Mouse (Mus musculus): ENCODE measurements at regions not wholly inside any gene's neighbourhood (a gene's known extent, or its start where the extent isn't known, plus 50 kb on each side); places are given as distances from the start of the nearest gene placed in this dataset.
A peak's percentile ranks its signal among the peaks of the same experiment; 100 is the strongest.

- Histone ChIP-seq H3K79me2 (replicated peaks; ENCODE audit: control insufficient read depth, extremely low read depth, insufficient read depth, poor library complexity, severe bottlenecking) (no peaks in the 10 kb centered on the region), H3K4me3 (replicated peaks in 1 of 3; ENCODE audit: low read depth in 2 of 3, low read length in 2 of 3, poor library complexity in 1 of 3) (no peak overlapping the region), H3K36me3 (replicated peaks in 1 of 2; ENCODE audit: control insufficient read depth in 1 of 2, insufficient read depth in 1 of 2, low read length in 1 of 2) (no peaks in the 10 kb centered on the region), H3K4me2 (ENCODE audit: insufficient read depth, low read depth, poor library complexity, severe bottlenecking) (no peak overlapping the region), H3K4me1 (ENCODE audit: control insufficient read depth in 1 of 2, insufficient read depth in 2 of 2) (peaks cover 19 to 39% of the 10 kb centered on the region in 2 experiments), H3K9me3 (replicated peaks; ENCODE audit: low read length) (peaks cover 10% of the 10 kb centered on the region), H3K27me3 (replicated peaks) (peaks cover 1% of the 10 kb centered on the region), H3K9ac (ENCODE audit: insufficient read depth, low read depth) (no peak overlapping the region), H3K27ac (ENCODE audit: insufficient read depth, low read depth) (no peak overlapping the region)
- dilution Hi-C loops (cut with MboI; ENCODE audit: extremely low pct_ligation_motif_present, extremely low pct_unique_long_range_greater_than_20kb, low sequenced_read_pairs) (no loop called here), in situ Hi-C loops (cut with MboI; ENCODE audit: low pct_ligation_motif_present, low pct_unique_long_range_greater_than_20kb, low sequenced_read_pairs) (no loop called here)
- TF ChIP-seq GABPA (IDR thresholded peaks at IDR 0.05; ENCODE audit: insufficient replicate concordance, low read depth, low read length) (no peak), JUN (IDR thresholded peaks at IDR 0.05; ENCODE audit: insufficient read depth, low read depth, low read length) (no peak), TBP (conservative IDR thresholded peaks at IDR 0.05; ENCODE audit: low read depth, low read length) (no peak), EP300 (IDR thresholded peaks at IDR 0.05; ENCODE audit: low read length) (no peak), USF2 (conservative IDR thresholded peaks at IDR 0.05; ENCODE audit: low read depth, low read length) (no peak)
- no peak for DNase-seq (ENCODE audit: extremely low read depth)
These were observed 105.2 kb upstream of the Tle3 start for GRCm38 (mm10) chr9:61266992-61267391.

GRCm38 (mm10) chr9:61267541-61267940 is 104.6 kb upstream of the Tle3 start:
- no peak overlapping the region for H3K27ac ChIP-seq (ENCODE audit: insufficient read depth, low read depth)
- H3K4me3 ChIP-seq (replicated peaks in 1 of 3; ENCODE audit: low read depth in 2 of 3, low read length in 2 of 3, poor library complexity in 1 of 3), result no peak overlapping the region
- no peak overlapping the region for H3K4me2 ChIP-seq (ENCODE audit: insufficient read depth, low read depth, poor library complexity, severe bottlenecking)
- no peaks in the 10 kb centered on the region for H3K36me3 ChIP-seq (replicated peaks in 1 of 2; ENCODE audit: control insufficient read depth in 1 of 2, insufficient read depth in 1 of 2, low read length in 1 of 2)
- H3K27me3 ChIP-seq (replicated peaks), result peaks cover 1% of the 10 kb centered on the region
- peak; percentile 75 for DNase-seq (ENCODE audit: extremely low read depth)
- peaks cover 10% of the 10 kb centered on the region for H3K9me3 ChIP-seq (replicated peaks; ENCODE audit: low read length)
- H3K79me2 ChIP-seq (replicated peaks; ENCODE audit: control insufficient read depth, extremely low read depth, insufficient read depth, poor library complexity, severe bottlenecking), result no peaks in the 10 kb centered on the region
- in situ Hi-C loops (cut with MboI; ENCODE audit: low pct_ligation_motif_present, low pct_unique_long_range_greater_than_20kb, low sequenced_read_pairs) (no loop called here), dilution Hi-C loops (cut with MboI; ENCODE audit: extremely low pct_ligation_motif_present, extremely low pct_unique_long_range_greater_than_20kb, low sequenced_read_pairs) (no loop called here)
- peaks cover 19 to 39% of the 10 kb centered on the region in 2 experiments for H3K4me1 ChIP-seq (ENCODE audit: control insufficient read depth in 1 of 2, insufficient read depth in 2 of 2)
- TF ChIP-seq JUN (IDR thresholded peaks at IDR 0.05; ENCODE audit: insufficient read depth, low read depth, low read length), result no peak
- no peak for TF ChIP-seq SIN3A (IDR thresholded peaks at IDR 0.05; ENCODE audit: low read length)
- TF ChIP-seq MAZ (IDR thresholded peaks at IDR 0.05; ENCODE audit: low read depth, low read length), result no peak
- TF ChIP-seq TBP (conservative IDR thresholded peaks at IDR 0.05; ENCODE audit: low read depth, low read length), result no peak
- no peak for TF ChIP-seq MEF2A (IDR thresholded peaks at IDR 0.05; ENCODE audit: borderline replicate concordance, low read depth, low read length)
- no peak for TF ChIP-seq PAX5 (IDR thresholded peaks at IDR 0.05; ENCODE audit: low read length)
- no peak for TF ChIP-seq KAT2A (IDR thresholded peaks at IDR 0.05; ENCODE audit: insufficient replicate concordance, low read length)
- TF ChIP-seq HCFC1 (IDR thresholded peaks at IDR 0.05; ENCODE audit: low read depth, low read length), result no peak
- TF ChIP-seq IRF4 (IDR thresholded peaks at IDR 0.05; ENCODE audit: low read depth, low read length), result no peak
- TF ChIP-seq TCF12 (IDR thresholded peaks at IDR 0.05; ENCODE audit: low read depth, low read length), result no peak
- no peak for TF ChIP-seq ZC3H11A (IDR thresholded peaks at IDR 0.05; ENCODE audit: low read depth, low read length)
- TF ChIP-seq POLR2AphosphoS2 (IDR thresholded peaks at IDR 0.05; ENCODE audit: low read depth, low read length), result no peak
- no peak for TF ChIP-seq NRF1 (IDR thresholded peaks at IDR 0.05; ENCODE audit: low read depth, low read length)
- TF ChIP-seq EP300 (IDR thresholded peaks at IDR 0.05; ENCODE audit: low read length), result no peak
- no peak for TF ChIP-seq ZKSCAN1 (IDR thresholded peaks at IDR 0.05; ENCODE audit: borderline replicate concordance, low read depth, low read length)
- TF ChIP-seq CHD1 (IDR thresholded peaks at IDR 0.05; ENCODE audit: low read depth, low read length), result no peak
- no peak for TF ChIP-seq UBTF (IDR thresholded peaks at IDR 0.05; ENCODE audit: low read depth, low read length)
- TF ChIP-seq ZMIZ1 (IDR thresholded peaks at IDR 0.05; ENCODE audit: low read depth, low read length), result no peak
- no peak overlapping the region for H3K9ac ChIP-seq (ENCODE audit: insufficient read depth, low read depth)
